Mouse (Mus musculus) heart, postnatal 36 days (tissue): ENCODE results near the gene 4930449I24Rik. TPM values are rescaled to one million over a fixed set of nuclear protein-coding genes. Genes with fewer than 3 reads are reported as not detected.
"Not testable (repeated sequence)": the region's sequence is repeated elsewhere in the genome, so short reads cannot be mapped to it uniquely, and the experiment has no call there.

Experiments used
- DNase-seq, 2 experiments: peaks; one replicate each; pipeline ENCODE4 v3.0.0; 2021 to 2022
- intact Hi-C: fragments of 180-260 bp; cut with DNase I; formaldehyde crosslinking; loops from one replicate; pipeline ENCODE4 v1.15.1; 2025
- total RNA-seq, 2 experiments: library from RNA; stranded (reverse); gene quantifications; 2 replicates each; pipeline ENCODE4 v1.2.3; 2021

Gene 4930449I24Rik
- not detected for total RNA-seq

DNA sequence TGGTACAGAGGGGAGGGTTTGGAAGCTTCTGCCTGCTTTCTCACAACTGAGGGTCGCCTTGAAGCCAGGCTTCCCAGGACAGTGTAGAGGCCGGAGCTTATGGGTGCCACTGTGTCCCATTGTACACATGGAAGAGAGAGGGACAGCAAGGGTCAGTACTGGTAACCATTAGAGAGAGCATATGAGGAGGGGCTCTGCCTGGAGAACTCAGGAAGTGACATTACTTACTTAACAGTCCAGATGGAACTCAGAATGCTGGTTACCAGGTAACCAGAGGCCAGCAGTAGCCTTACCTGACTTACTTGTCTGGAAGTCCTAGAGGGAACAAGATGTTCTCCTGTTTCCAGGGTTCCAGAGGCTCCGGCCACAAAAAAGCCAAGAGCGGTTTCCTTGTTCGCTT, at the start of gene 4930449I24Rik:
TSS of gene 4930449I24Rik (plus strand) at position 301 of the 400 bp plus-strand sequence.
- intact Hi-C loops = not testable (repeated sequence)

GRCm38 (mm10) chr5:146453556-146453955, 48.6 kb upstream of the 4930449I24Rik start:
- intact Hi-C loops = no loop called here
- no peak for DNase-seq

More for the DNA sequence above, at the start of gene 4930449I24Rik:
- DNase-seq = not testable (repeated sequence)

DNA sequence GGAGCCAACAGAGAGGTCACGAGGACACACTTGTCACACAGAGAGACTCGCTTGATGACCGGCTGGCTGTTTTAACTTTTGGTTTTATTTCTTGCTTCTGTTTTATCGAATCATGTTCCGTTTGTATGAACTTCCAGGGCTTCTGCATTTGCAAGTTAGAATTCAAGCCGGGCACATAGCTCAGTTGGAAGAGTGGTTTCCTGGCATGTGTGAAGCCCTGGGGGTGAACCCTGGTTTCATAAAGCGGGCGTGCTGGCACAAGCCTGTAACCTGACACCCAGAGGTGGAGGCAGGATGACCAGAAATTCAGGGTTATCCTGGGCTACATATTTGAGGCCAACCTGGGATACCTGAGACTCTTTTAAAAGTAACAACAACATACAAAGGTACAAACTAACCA, 40.6 kb upstream of the 4930449I24Rik start:
- DNase-seq = no peak
- intact Hi-C loops = no loop called here

DNA sequence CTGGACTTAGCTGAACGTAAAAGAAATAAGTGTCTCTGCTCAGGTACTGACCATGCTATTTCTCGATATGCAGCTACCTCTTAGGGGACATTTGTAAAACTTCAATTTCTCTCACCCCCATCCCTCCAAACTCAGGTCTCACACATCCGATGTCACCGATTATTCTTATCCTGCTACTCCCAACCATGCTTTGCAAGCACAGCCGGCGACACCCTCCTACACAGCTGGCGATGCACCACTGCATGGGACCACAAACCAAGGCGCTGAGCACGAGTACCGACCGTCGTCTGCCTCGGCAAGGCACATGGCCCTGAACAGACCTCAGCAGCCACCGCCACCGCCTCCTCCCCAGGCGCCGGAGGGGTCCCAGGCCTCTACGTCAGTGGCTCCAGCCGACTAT, 35.5 kb upstream of the 4930449I24Rik start:
- no peak for DNase-seq
- intact Hi-C loops = no loop called here

DNA sequence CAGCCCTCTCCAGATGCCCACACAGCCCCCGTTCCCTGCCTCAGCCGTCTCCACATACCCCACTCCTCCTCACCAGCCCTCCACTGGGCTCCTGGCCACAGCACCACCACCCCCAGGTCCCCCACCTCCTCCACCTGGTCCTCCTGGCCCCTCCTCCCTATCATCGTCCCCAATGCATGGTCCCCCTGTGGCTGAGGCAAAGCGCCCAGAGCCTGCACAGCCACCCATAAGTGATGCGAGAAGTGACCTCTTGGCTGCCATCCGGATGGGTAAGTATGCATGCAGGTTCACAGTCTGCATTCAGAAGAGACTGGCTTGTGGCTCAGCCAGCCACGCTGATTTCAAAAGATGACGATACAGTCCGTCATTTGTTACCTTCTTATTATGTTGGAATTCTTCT, 33.9 kb upstream of the 4930449I24Rik start:
- intact Hi-C loops = no loop called here
- DNase-seq = no peak

GRCm38 (mm10) chr5:146470821-146471220, 31.4 kb upstream of the 4930449I24Rik start:
- intact Hi-C loops = loop anchor here (5.0 kb wide), 1 partner anchor 139 kb away; no protein-coding TSS in a partner anchor
- no peak for DNase-seq

- no peak for DNase-seq
- intact Hi-C loops = loop anchor here (5.0 kb wide), 1 partner anchor 139 kb away; no protein-coding TSS in a partner anchor
These were observed 30.9 kb upstream of the 4930449I24Rik start for GRCm38 (mm10) chr5:146471311-146471710.

- no peak for DNase-seq
- intact Hi-C loops = loop anchor here (5.0 kb wide), 1 partner anchor 140 kb away; no protein-coding TSS in a partner anchor
These were observed 30.4 kb upstream of the 4930449I24Rik start for GRCm38 (mm10) chr5:146471821-146472220.

- intact Hi-C loops = not testable (repeated sequence)
- peak; percentile 13 for DNase-seq
These were observed 22.6 kb upstream of the 4930449I24Rik start for GRCm38 (mm10) chr5:146479564-146479963.

- intact Hi-C loops, DNase-seq: not testable (repeated sequence)
These were observed 20.5 kb upstream of the 4930449I24Rik start, which contains the start of gene Gm6408 for GRCm38 (mm10) chr5:146481665-146482064. Gm6408 (plus strand) TSS chr5:146481965.

GRCm38 (mm10) chr5:146488959-146489358, 13.2 kb upstream of the 4930449I24Rik start:
- DNase-seq = peak in 1 of 2 experiments; percentile 19

DNA sequence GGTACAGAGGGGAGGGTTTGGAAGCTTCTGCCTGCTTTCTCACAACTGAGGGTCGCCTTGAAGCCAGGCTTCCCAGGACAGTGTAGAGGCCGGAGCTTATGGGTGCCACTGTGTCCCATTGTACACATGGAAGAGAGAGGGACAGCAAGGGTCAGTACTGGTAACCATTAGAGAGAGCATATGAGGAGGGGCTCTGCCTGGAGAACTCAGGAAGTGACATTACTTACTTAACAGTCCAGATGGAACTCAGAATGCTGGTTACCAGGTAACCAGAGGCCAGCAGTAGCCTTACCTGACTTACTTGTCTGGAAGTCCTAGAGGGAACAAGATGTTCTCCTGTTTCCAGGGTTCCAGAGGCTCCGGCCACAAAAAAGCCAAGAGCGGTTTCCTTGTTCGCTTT, 11.1 kb upstream of the 4930449I24Rik start, which contains the start of gene Gm6370:
TSS of gene Gm6370 (plus strand) at position 301 of the 400 bp plus-strand sequence.
- intact Hi-C loops, DNase-seq: not testable (repeated sequence)

More at GRCm38 (mm10) chr5:146488959-146489358, 13.2 kb upstream of the 4930449I24Rik start:
- intact Hi-C loops = not testable (repeated sequence)

GRCm38 (mm10) chr5:146513823-146514222, 11.6 kb downstream of the 4930449I24Rik start, which contains the start of gene Gm3402:
Gm3402 (plus strand) TSS chr5:146514123.
- DNase-seq, intact Hi-C loops: not testable (repeated sequence)

- DNase-seq, intact Hi-C loops: not testable (repeated sequence)
These were observed 23.3 kb downstream of the 4930449I24Rik start, which contains the start of gene Gm3404 for GRCm38 (mm10) chr5:146525501-146525900. Gm3404 (plus strand) TSS chr5:146525801.

DNA sequence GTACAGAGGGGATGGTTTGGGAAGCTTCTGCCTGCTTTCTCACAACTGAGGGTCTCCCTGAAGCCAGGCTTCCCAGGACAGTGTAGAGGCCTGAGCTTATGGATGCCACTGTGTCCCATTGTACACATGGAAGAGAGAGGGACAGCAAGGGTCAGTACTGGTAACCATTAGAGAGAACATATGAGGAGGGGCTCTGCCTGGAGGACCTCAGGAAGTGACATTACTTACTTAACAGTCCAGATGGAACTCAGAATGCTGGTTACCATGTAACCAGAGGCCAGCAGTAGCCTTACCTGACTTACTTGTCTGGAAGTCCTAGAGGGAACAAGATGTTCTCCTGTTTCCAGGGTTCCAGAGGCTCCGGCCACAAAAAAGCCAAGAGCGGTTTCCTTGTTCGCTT, 35.1 kb downstream of the 4930449I24Rik start, which contains the start of gene Gm3409:
TSS of gene Gm3409 (plus strand) at position 301 of the 400 bp plus-strand sequence.
- intact Hi-C loops, DNase-seq: not testable (repeated sequence)

Other genes with a start within 250 kb of the 4930449I24Rik start
- under 1 TPM; 0.54 to 0.58 TPM for gene Wasf3, start 117.4 kb upstream of the 4930449I24Rik start, total RNA-seq
- not detected for gene Gm6408, start 20.4 kb upstream of the 4930449I24Rik start, total RNA-seq
- gene Gm6370, start 11.0 kb upstream of the 4930449I24Rik start, total RNA-seq = not detected
- gene Gm3402, start 11.7 kb downstream of the 4930449I24Rik start, total RNA-seq = not detected
- gene Gm3404, start 23.4 kb downstream of the 4930449I24Rik start, total RNA-seq = not detected
- not detected for gene Gm3409, start 35.2 kb downstream of the 4930449I24Rik start, total RNA-seq
- not detected for gene Gm3415, start 53.7 kb downstream of the 4930449I24Rik start, total RNA-seq
- gene Gpr12, start 82.8 kb downstream of the 4930449I24Rik start, total RNA-seq = not detected